Comparison of ENCODE assay signal across 8 mouse cellular contexts in the genomic region with DNA sequence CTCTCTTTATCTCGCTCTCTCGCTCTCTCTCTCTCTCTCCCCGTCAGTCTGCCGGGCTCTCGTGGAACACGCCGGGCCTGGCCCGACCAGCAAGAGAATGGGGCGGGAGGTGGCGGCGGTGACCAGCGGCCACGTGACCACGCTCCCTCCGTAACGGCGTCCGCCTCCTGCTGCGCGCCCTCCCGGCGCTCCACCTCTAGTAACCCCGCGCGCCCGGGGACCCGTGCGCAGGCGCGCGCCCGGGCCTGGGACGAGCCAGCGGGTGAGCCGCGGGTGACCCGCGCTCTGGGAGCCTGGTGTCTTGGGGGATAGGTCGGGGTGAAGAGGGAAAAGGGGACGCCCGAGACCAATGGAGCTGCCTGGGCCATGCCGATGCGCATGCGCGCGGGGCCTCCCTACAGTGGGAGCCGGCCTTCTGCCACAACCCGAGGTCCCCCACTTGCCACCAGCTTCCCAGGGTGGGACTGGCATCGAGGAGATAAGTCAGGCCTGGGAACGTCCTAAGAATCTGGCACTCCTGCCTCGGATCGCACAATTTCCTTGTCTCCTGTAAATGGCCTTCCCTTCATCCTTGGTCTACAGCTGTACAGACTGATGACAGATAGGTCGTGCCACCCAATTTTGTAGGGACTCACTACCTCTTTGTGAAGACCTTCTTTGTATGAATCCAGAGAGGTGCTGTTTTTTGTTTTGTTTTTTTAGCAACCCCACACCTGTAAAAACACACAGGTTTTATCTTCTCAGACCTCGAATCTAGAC. TPM values are rescaled to one million over a fixed set of nuclear protein-coding genes. Genes with fewer than 3 reads are reported as not detected.
DNase-seq lines count a peak whose midpoint lies in the region; ATAC-seq lines count a peak whose summit lies in the region.

Tbc1d5 (minus strand) TSS at position 158 of the 759 bp plus-strand sequence.

- H3K27ac ChIP-seq in hindbrain, embryonic 15.5 days (replicated peaks) = peak within 1 kb of the TSS; percentile 99

- peak within 1 kb of the TSS; percentile 73 for H3K4me2 ChIP-seq in hindbrain, embryonic 15.5 days

- H3K27me3 ChIP-seq in hindbrain, embryonic 15.5 days = no peaks in the 10 kb centered on the region

- ATAC-seq in hindbrain, embryonic 15.5 days (ENCODE audit: low FRiP score, low read depth) = peak; percentile 96

- H3K9me3 ChIP-seq in hindbrain, embryonic 15.5 days = no peaks in the 10 kb centered on the region

- peak; percentile 68 for DNase-seq in T-cell, adult 2 months (ENCODE audit: low spot score)
- peak; percentile 95 to 96 for DNase-seq in cerebellum, postnatal 36 days
- DNase-seq in frontal cortex, postnatal 36 days (ENCODE audit: low spot score in 2 of 2) = peak; percentile 93 to 94
- DNase-seq in left cerebral cortex, adult 11 months (ENCODE audit: low spot score) = peak; percentile 91
- peak; percentile 94 to 96 for DNase-seq in lung, postnatal 4 days
- peak; percentile 88 for DNase-seq in retina, postnatal 7 days (ENCODE audit: low read depth, low spot score)
- DNase-seq in urinary bladder, adult 2 months (ENCODE audit: low spot score) = peak; percentile 95

- H3K9ac ChIP-seq in hindbrain, embryonic 15.5 days = peak within 1 kb of the TSS; percentile 98

- no peaks in the 10 kb centered on the region for H3K36me3 ChIP-seq in hindbrain, embryonic 15.5 days

- WGBS in hindbrain, embryonic 15.5 days = 2% methylated on average over 54 of the region's 54 CpGs

- H3K4me1 ChIP-seq in hindbrain, embryonic 15.5 days (replicated peaks) = peaks cover 9% of the 10 kb centered on the region

- H3K4me3 ChIP-seq in hindbrain, embryonic 15.5 days = peak within 1 kb of the TSS; percentile 85

RNA-seq across cellular contexts. Expression of gene Tbc1d5, which starts in this region (rescaled TPM):
- 8.6 and 10.1 TPM in 2 replicates for polyA plus RNA-seq in hindbrain, embryonic 15.5 days (2015; fragmentation: Nextera tagmentation; extraction: Ambion mirVana)
- polyA plus RNA-seq in urinary bladder, adult 2 months (2012; rRNA removed) = 12.1 and 15.8 TPM in 2 replicates

Comparison
In these comparisons a context has a peak if more than half of its experiments do, and no peak if none do; other contexts are left out.
1. Peak in every context shown above with its lines: DNase-seq, ATAC-seq, H3K4me3 ChIP-seq and H3K27ac ChIP-seq.